Mouse (Mus musculus): ENCODE data around the gene Gm20388.

Gene Gm20388

DNA sequence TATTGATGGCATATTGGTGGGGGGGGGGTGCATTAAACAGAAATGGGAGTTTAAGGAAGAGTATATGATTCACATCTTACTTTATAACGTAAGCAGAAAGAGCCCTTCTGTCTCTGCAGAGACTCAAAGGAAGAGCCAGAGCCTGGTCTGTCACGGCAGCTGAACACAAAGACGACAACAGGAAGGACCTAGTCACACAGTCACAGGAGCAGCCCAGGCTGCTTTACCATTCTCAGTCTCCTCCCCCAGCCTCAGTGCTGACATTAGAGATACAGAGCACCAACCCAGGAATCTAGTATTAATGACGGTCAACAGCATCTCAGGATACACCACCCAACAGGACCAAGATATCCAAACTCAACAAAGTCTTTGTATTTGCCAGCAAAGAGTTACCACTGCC lies 3027.9 kb downstream of the Gm20388 start:
- DNase-seq, result peak; percentile 50

DNA sequence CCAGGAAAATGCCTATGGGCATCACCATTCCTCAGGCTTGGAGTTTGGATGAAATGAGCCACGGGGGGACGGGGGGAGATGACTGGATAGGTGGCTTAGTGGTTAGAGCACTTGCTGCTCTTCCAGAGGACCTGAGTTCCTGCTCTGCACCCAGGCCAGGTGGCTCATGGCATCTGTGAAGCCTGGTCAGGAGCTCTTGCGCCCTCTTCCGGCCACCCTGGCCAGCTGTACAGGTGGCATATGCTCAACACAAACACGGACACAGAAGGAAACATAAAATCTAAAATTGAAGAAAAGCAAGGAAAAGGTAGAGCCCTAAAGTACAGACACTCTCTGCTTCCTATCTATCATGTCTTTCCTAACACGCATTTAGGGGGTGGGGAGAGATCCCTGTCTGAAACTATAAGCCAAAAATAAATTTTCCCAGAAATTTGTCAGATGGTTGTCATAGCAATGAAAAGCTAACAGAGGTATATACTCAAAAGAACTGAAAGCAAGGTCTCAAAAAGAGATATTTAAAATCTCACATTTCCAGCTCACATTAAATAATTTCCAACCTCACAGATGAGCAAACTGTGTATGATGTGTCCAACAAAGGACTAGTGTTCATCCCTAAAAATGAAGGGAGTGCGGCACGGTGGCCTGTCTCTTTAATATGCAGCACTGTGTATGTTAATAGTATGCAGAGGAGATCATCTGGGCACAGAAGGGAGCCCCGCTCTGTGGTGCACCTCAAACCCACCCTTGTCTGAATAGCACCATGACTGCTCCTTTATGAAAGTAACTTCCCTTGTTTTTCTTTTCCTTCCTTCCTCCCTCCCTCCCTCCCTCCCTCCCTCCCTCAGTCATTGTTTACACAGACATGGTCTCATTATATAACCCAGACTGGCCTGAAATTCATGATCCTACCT lies 3032.4 kb downstream of the Gm20388 start:
- no peak for DNase-seq

DNA sequence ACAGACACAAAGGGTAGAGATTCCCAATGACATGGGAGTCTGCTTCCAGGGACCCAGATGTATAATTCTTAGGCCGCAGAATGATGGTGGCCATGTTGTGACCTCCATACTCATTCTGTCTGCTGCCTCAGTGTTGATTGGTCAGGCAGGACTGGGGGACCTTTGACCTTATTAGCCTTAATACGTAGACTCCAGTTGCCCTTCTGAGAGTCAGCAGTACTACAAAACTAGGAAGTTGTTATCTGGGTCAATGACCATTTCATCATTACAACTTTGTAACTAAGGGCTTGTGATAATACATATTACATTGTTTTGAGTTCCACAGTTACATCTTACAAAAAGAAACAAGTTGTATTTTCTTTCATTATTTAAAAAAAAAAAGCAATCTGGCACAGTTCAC lies 3035.1 kb downstream of the Gm20388 start:
- DNase-seq, result no peak

DNA sequence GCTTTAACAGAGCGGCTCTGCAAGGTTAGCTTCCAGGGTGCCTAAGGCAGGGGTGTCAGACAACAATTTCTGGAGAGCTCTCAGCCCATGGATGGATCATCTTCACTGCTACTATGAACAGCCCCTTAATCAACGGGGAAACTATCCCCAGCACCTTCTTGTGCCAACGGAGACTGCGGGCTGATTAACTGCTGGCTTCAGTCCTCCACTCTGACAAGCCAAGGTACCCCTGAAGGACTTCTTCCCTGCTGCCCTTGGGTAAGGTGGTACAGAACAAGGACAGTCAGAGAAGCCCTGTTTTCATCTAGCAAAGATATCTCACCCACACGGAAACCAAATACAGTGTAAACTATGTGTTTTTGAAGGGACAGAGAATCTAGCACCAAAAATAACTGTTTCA lies 3039.1 kb downstream of the Gm20388 start:
- no peak for DNase-seq

DNA sequence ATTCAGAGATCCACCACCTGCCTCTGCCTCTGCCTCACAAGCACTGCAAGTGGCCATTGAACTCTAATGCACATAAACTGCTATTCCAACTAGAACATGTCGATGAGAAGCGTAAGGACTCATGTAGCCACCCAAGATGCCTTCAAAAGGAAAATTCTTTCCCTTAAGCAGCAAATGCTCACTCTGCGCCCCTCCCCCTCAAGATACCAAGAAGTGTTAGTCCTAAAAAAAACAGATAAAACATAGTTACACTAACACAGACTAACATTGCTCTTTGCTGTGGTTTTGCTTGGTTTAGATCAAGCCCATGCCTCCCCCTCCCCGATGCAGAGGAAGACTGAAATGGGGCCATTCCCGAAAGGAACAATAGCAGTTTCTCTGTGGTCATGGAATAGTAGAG lies 3040.8 kb downstream of the Gm20388 start:
- DNase-seq, result no peak

DNA sequence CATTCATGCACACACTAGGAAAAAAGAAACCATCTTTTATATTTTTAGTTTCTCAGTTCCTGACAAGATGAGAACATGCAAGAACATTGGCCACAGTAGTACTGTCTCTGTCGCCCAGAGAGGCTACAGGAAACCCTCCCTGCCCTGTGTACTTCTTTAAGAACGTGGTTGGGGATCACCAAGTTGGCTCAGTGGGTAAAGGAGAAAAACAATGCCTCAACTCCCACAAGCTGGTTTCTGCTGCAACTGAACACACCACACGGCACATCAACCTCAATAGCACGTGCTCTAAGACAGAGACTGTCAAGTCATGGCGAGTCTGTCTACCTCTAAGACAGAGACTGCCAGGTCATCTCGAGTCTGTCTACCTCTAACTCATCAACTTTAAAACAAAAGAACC lies 3042.4 kb downstream of the Gm20388 start:
- no peak for DNase-seq

DNA sequence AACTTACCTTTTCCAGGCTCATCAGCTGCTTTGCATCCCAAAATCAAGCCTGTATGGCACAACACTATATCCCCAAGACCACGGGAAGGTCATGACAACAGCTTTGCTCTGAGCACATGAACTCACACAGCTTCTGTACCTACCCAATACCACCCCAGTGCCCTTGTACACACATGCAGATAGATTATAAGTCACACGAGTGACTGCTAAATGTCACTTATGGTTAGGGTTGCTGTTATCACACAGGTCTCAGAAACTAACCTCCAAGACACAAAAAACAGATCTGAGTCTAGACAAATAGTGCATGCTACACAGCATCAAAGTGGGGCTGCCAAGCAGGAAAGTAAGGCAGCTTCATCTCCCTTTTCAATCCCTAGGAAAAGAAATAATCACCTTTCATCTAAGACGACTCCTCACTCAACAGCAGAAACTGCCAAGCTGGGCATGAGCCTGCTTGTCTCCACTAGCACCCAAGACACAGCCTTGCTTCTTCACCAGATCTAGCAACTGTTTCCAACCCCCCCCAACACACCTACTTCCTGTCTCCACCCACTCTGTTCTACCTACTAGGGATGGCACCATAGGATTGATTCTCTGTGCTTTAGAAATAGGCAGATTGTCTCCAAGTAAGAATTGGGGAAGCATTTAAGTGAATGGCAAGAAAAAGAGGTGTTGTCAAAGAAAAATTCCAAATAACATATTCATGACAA lies 3043.6 kb downstream of the Gm20388 start:
- DNase-seq, result no peak

DNA sequence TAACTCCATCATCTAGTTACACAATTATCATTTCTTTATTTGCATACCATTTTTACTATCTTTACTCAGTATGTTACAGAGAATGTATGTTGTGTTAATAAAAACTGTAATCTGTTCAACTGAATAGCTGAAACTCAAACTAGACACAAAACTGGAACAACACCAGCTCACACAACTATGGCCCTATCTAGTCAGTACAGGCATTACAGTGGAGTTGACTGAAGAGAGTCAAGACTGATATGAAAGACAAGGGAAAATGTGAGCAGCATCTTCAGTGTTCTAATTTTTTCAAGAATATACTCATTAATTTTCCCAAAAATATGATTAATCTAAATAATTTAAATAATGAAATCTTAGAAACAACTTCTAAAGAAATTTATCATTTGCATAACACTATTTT lies 3044.6 kb downstream of the Gm20388 start:
- no peak for DNase-seq

DNA sequence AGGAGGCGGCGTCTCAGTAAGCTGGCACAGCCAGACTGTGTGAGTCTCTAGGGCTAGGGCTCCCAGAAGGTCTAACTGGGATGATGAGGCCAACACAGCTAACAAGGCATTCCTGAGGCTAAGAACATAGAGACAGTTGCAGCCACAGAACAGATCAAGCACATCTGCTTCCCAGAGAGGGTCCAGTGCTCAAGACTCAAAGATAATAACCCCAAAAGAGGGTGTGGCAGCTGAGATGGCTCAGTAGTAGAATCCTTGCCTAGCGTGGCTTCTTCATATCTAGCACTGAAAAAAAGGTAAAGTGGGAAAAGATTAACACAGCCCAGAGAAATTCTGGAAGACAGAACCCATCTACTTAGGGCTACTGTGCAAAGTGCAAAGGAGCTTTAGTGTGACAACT lies 3045.4 kb downstream of the Gm20388 start:
- DNase-seq, result no peak

DNA sequence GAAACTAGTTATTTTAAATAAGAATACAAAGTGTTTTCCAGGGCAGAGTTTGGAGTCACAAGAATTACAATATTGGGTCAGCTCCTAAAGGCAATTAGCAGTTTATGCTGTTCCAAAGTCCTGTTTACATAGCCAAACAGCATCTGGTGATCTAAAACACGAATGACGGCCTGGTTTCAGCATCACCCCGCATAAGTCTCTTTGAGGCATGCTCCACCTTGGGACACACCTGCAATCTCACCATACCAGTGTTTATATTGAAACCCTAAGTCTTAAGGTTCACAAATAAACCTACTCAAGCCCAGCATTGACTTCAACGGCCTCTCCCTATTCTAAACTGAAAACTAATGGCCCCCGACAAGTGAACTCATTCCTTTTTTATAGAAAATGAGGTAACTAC lies 3049.7 kb downstream of the Gm20388 start:
- no peak for DNase-seq

DNA sequence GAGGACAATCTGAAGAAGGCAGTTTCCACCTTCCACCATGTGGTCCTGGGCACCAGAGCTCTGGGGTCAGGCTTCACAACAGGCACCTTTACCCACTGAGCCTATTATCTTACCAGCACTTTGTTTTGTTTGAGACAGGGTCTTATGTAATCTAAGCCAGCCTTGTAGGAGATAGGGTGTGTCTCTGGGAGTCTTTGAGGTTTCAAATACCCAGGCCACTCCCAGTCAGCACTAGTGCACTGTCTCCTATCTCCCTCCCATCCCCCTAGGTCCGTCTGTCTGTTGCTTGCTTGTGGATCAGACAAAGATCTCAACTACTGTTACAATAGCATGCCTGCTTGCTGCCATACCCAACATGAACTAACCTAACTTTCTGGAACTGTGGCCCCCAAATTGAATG lies 3050.3 kb downstream of the Gm20388 start:
- DNase-seq, result peak; percentile 62

DNA sequence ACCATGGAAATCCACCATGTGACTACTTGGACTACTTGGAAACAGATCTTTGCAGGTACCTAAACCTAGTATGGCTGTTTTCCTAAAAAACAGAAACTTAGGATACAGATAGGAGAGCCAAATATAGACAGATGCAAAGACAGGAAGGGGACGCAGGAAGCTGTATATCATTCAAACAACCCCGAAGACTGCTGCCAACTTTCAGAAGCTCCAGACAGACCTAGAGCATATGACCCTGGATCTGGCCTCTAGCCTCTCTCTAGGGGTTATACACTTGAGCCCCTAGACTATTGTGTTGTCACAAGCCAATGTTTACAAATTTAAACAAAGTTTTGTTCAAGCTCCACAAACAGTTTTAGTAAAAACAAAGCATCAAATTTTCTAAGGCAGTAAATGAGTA lies 3050.8 kb downstream of the Gm20388 start:
- DNase-seq, result no peak

DNA sequence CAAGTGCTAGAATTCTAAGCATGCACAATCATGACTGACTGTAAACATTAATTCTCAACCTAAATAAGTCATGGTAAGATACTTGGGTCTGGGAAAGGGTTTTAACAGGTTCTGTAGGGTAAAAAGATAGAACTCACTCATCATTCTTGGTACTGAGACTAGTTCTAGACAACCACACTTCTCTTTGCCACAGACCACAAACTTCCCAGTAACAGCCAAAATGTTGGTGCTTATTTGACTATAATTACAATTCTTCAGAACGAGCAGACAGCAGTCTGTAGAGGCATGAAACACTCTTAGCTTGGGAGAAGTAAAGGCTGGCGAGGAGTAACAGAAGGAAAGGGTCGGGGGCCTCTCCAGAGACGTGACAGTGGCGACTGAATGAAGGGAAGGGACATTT lies 3051.4 kb downstream of the Gm20388 start:
- no peak for DNase-seq

DNA sequence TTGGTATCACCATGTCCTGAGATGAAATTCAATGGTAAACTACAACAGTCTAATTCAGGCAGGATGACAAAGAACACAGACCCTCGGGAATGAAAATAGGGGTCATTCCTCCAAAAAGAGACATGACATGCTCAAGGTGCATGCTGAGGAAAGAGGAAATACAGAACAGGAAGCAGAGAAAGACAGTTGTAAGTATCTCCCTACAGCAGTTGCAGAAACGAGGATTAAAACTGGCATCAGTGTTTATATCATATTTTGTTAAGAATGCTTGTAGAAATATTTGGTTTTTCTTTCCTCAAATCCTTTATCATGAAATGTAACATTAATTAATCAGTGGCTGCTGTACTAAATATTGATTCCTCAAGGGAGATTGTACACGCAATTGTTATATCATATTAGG lies 3056.0 kb downstream of the Gm20388 start:
- DNase-seq, result no peak

DNA sequence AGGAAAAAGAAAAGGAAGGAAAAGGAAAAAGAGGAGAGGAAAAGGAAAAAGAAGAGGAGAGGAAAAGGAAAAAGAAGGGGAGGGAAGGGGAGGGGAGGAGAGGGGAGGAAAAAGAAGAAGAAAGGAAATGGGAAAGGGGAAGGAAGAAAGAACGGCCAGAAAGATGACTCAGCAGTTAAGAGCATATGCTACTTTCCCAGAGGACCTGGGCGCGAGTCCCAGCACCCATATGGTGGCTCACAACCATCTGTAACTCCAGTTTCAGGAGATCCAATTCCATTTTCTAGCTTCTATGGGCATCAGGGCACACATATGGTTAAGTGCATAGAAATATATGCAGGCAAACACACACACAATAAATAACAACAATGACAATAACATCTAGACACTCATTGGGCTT lies 3057.5 kb downstream of the Gm20388 start:
- DNase-seq, result no peak

DNA sequence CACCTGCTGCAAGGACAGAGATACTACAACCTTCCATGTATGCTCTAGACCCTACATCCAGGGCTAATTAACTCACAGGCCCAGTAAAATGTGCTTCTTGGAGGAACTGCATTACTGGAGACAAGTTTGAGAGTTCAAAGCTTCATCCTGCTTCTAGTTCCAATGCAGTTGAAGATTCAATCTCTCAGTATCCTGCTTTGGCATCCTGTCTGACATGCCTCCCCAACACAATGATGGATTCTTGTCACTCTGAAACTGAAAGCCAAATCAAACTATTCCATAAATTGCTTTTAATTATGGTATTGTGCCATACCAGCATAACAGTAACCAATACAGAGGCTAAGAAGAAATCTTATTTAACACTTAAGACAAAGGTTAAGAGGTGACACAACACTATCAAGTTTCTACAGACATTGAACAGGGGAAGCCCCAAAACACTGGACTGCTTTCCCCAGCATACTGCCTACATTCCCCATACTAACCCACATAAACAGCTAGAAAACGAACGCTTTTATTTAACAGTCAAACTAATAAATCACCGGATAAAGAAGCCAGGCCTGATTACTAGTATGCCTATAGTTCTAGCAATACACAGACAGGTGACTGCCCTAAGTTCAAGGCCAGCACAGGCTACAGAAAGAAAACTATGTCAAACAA lies 3059.5 kb downstream of the Gm20388 start:
- DNase-seq, result no peak

DNA sequence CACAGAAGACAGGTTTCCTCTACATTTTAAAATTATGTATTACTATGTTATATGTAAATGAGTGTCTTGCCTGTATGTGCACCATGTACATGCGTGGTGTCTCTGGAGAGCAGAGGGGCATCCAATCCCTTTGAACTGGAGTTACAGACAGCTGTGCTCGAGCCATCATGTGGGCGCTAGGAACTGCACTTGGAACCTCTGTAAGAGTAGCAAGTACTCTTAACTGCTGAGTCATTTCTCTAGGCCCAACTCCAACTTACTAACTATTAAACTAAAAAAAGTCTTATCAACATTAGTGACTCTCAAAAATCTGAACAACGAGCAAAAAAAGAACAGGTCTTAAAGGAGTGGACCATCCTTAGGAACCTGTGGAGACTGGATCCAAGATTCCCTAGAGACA lies 3065.4 kb downstream of the Gm20388 start:
- no peak for DNase-seq

DNA sequence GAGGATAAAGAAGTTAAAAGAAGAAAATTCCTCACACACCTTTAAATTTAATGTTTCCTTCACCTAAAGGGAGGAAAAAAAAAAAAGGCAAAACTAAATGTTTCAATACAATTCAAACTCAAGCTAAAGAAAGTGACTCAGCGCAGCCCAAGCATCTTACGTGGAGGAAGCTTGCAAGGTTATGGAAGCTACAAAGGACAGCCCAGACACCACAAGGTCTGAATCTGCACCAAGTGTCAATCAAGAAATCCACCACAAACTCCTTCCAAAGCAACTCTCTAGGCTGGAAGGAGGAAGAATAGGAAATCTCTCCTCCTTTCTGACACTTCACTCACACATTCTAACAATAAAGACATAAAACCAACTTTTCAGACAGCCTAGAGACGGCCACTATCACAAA lies 3068.8 kb downstream of the Gm20388 start:
- no peak for DNase-seq

DNA sequence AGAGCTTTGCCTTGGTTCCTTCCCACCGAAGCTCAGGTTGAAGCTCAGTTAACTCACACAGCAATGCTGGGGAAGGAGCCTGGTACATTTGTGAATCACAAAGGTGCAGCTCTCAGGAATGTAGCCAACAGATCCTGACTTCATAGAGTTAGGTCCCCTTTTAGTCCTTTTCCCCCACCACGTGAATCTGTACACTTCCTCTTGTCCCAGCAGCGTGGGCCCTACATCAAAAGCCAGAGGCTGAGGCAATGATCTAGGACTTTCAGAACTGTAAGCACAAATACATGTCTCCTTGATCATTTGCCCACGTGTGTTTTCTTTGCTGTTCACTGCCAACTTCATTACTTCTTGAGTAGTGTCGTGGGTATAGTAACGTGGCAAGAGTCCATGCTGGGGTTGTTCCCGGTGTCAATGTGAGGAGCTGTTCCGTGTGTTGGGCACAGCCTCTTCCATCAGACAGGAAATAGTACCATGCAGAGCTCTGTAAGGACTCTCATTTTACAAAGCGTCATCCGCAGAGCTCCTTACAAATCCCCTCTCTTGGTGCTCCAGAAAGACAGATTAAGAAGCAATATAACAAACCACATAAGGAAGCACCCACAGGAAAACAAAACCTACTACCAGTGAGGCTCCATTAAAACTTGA lies 3069.3 kb downstream of the Gm20388 start:
- no peak for DNase-seq

DNA sequence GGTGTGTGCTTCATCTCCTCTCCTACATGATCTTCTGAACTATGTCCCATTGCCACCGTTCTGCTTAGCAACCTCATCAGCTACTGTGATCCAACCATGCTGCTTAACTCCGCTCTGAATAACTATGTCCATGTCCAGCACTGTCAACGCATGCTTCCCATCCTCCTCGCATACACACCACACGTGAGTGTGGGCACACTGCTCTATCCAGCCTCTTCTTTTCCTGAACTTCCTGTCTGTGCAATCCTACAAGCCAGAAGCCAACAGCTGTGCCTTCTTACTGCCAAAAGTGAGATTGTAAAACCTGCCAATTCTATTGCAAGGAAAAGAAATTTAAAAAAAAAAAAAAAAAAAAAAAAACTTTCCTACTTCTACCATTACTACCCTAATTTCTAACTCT lies 3071.0 kb downstream of the Gm20388 start:
- peak; percentile 25 for DNase-seq

DNA sequence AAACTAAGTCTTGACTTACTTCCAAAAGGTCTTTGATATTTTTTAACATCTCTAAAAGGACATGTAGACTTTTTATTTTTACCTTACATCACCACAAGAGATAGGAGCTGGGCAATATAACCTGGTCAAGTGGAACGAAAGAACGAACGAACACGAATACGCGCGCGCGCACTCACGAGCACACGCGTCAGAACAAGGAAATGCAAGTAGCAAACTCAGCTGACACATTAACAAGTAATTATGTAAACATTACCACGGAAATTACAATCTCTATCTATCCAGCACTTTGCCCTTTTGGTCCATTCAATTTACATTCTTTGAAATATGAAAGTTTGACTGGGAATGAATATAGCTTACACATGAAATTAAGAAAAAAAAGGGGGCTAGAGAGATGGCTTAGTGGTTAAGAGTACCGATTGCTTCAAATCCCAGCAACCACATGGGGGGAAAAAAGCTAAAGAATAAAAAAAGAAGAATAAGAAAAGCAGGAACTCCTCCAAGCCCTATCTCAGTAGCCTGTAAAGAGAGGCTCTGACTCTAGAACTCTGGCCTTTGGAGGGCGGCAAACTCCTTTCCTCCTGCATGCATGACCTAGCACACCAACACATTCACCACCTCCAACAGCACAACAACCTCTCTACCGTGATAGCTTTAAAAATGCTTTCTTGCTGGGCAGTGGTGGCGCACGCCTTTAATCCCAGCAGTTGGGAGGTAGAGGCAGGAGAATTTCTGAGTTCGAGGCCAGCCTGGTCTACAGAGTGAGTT lies 3072.7 kb downstream of the Gm20388 start:
- no peak for DNase-seq

DNA sequence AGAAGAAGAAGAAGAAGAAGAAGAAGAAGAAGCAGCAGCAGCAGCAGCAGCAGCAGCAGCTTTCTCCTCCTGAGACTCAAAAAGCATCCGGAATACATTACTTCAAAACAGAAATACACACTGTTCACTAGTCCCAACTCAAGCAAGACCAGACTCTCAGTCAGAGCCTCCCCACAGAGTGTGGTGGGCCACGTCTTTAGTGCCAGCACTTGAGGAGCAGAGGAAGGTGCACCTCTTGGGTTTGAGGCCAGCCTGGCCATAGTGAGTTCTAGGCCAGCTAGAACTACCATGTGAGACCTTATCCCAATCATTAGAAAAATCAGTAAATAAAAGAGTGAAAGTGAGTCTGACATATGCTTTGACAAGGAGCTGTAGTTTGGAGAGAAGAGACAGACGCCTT lies 3073.5 kb downstream of the Gm20388 start:
- no peak for DNase-seq
